Mouse (Mus musculus) ES-E14 (cell line): ENCODE measurements at regions not wholly inside any gene's neighbourhood (a gene's known extent, or its start where the extent isn't known, plus 50 kb on each side); places are given as distances from the start of the nearest gene placed in this dataset.
"Not testable (repeated sequence)": the region's sequence is repeated elsewhere in the genome, so short reads cannot be mapped to it uniquely, and the experiment has no call there.

Experiments
- DNase-seq: peaks from one replicate; pipeline ENCODE4 v3.0.0-alpha.2; 2013; ENCODE audit warnings: low read depth, low spot score
- H3K27ac ChIP-seq: 2 replicates; pipeline ENCODE4 v1.5.1; 2012; ENCODE audit warnings: low read depth, mild to moderate bottlenecking, low read length, moderate library complexity, mixed read lengths; ENCODE audit not compliant: poor library complexity, insufficient read depth, severe bottlenecking
- H3K36me3 ChIP-seq: 2 replicates; pipeline ENCODE4 v1.6.1; 2012; ENCODE audit warnings: mild to moderate bottlenecking, low read length, moderate library complexity, mixed read lengths; ENCODE audit not compliant: control insufficient read depth, poor library complexity, insufficient read depth, severe bottlenecking
- H3K4me1 ChIP-seq, 2 experiments: fragments of 150-350 bp in 1 of 2; sonication (generic) in 1 of 2; 2 replicates each; pipeline ENCODE4 v1.6.1; 2012; ENCODE audit warnings: low read length in 2 of 2, mild to moderate bottlenecking in 1 of 2, mixed read lengths in 1 of 2; ENCODE audit not compliant: control insufficient read depth in 2 of 2, insufficient read depth in 2 of 2, poor library complexity in 1 of 2
- H3K4me3 ChIP-seq, 2 experiments: fragments of 150-350 bp in 1 of 2; sonication (generic) in 1 of 2; 2 replicates each; pipeline ENCODE4 v1.5.1; 2012; ENCODE audit warnings: low read length in 2 of 2, low read depth in 1 of 2, mild to moderate bottlenecking in 1 of 2, mixed read lengths in 1 of 2; ENCODE audit not compliant: insufficient read depth in 1 of 2, poor library complexity in 1 of 2, severe bottlenecking in 1 of 2
- H3K9ac ChIP-seq: 2 replicates; pipeline ENCODE4 v1.6.1; 2012; ENCODE audit warnings: low read depth, mild to moderate bottlenecking, low read length, mixed read lengths; ENCODE audit not compliant: poor library complexity, insufficient read depth, severe bottlenecking
- H3K9me3 ChIP-seq: fragments of 150-350 bp; sonication (generic); 2 replicates; pipeline ENCODE4 v1.6.1; 2012; ENCODE audit warnings: low read depth, mild to moderate bottlenecking, low read length; ENCODE audit not compliant: control insufficient read depth, insufficient read depth
- in situ Hi-C, 2 experiments: fragments of 600-800 bp; cut with MboI; formaldehyde crosslinking; loops; one replicate each; pipeline ENCODE4 v1.15.1; 2025; ENCODE audit warnings: low sequenced_read_pairs in 2 of 2, inconsistent platforms in 1 of 2; ENCODE audit not compliant: unreplicated experiment in 2 of 2

GRCm38 (mm10) chr8:20495542-20495941 is 119.2 kb upstream of the Gm21119 start:
- DNase-seq, in situ Hi-C loops, H3K9me3 ChIP-seq, H3K36me3 ChIP-seq, H3K27ac ChIP-seq, H3K9ac ChIP-seq, H3K4me1 ChIP-seq, H3K4me3 ChIP-seq: not testable (repeated sequence)

GRCm38 (mm10) chr8:20513920-20514319 is 100.8 kb upstream of the Gm21119 start:
- in situ Hi-C loops, H3K4me1 ChIP-seq, H3K4me3 ChIP-seq, H3K9ac ChIP-seq, H3K36me3 ChIP-seq, H3K27ac ChIP-seq, DNase-seq, H3K9me3 ChIP-seq: not testable (repeated sequence)

- H3K4me1 ChIP-seq, H3K4me3 ChIP-seq, in situ Hi-C loops, H3K27ac ChIP-seq, H3K36me3 ChIP-seq, H3K9ac ChIP-seq, H3K9me3 ChIP-seq, DNase-seq: not testable (repeated sequence)
Measured at GRCm38 (mm10) chr8:20516324-20516830, 98.3 kb upstream of the Gm21119 start.

GRCm38 (mm10) chr8:20517551-20517950 is 97.2 kb upstream of the Gm21119 start:
- H3K27ac ChIP-seq, H3K9ac ChIP-seq, H3K9me3 ChIP-seq, in situ Hi-C loops, H3K4me3 ChIP-seq, DNase-seq, H3K36me3 ChIP-seq, H3K4me1 ChIP-seq: not testable (repeated sequence)

- DNase-seq, H3K9me3 ChIP-seq, H3K36me3 ChIP-seq, H3K4me3 ChIP-seq, H3K27ac ChIP-seq, H3K9ac ChIP-seq, H3K4me1 ChIP-seq, in situ Hi-C loops: not testable (repeated sequence)
Measured at GRCm38 (mm10) chr8:20524539-20524938, 90.2 kb upstream of the Gm21119 start.

GRCm38 (mm10) chr8:20529048-20529447 is 85.7 kb upstream of the Gm21119 start:
- H3K27ac ChIP-seq, H3K36me3 ChIP-seq, H3K4me1 ChIP-seq, H3K9me3 ChIP-seq, H3K9ac ChIP-seq, DNase-seq, H3K4me3 ChIP-seq, in situ Hi-C loops: not testable (repeated sequence)

- H3K4me3 ChIP-seq, H3K9me3 ChIP-seq, H3K27ac ChIP-seq, in situ Hi-C loops, H3K9ac ChIP-seq, H3K4me1 ChIP-seq, H3K36me3 ChIP-seq, DNase-seq: not testable (repeated sequence)
Measured at GRCm38 (mm10) chr8:20539031-20539430, 75.7 kb upstream of the Gm21119 start.

GRCm38 (mm10) chr8:20544084-20544483 is 70.6 kb upstream of the Gm21119 start:
- DNase-seq: not testable (repeated sequence)

GRCm38 (mm10) chr8:20545347-20545746 is 69.4 kb upstream of the Gm21119 start:
- in situ Hi-C loops, H3K9me3 ChIP-seq, H3K4me1 ChIP-seq, H3K27ac ChIP-seq, H3K36me3 ChIP-seq, H3K4me3 ChIP-seq, H3K9ac ChIP-seq, DNase-seq: not testable (repeated sequence)

More at GRCm38 (mm10) chr8:20544084-20544483, 70.6 kb upstream of the Gm21119 start:
- H3K9ac ChIP-seq, H3K4me3 ChIP-seq, H3K36me3 ChIP-seq, H3K27ac ChIP-seq, H3K9me3 ChIP-seq, H3K4me1 ChIP-seq, in situ Hi-C loops: not testable (repeated sequence)
